Mouse (Mus musculus) liver, postnatal 0 days (tissue): ENCODE results near the gene Atxn1. TPM values are rescaled to one million over a fixed set of nuclear protein-coding genes. Genes with fewer than 3 reads are reported as not detected.

Experiments
- ATAC-seq: fragments of 200-750 bp; cut with Nextera tagmentation; 2 replicates; pipeline ENCODE4 v1.8.0; 2017; ENCODE audit warnings: mild to moderate bottlenecking, moderate library complexity
- DNase-seq: peaks from one replicate; pipeline ENCODE4 v3.0.0-alpha.2; 2016
- H3K27ac ChIP-seq: fragments of 300-500 bp; sonication (generic); 2 replicates; pipeline ENCODE4 v1.5.1; 2014; ENCODE audit warnings: antibody characterized with exemption, moderate library complexity, mild to moderate bottlenecking, low read depth
- H3K27me3 ChIP-seq: fragments of 300-500 bp; sonication (generic); 2 replicates; pipeline ENCODE4 v1.6.1; 2014; ENCODE audit warnings: low read length, control low read depth, mixed read lengths; ENCODE audit not compliant: insufficient read depth
- H3K36me3 ChIP-seq: fragments of 300-500 bp; sonication (generic); replicated peaks from 2 replicates; pipeline ENCODE4 v1.6.1; 2014; ENCODE audit warnings: mild to moderate bottlenecking, control low read depth, low read length, moderate library complexity, mixed read lengths; ENCODE audit not compliant: insufficient read depth
- H3K4me1 ChIP-seq: fragments of 300-500 bp; sonication (generic); 2 replicates; pipeline ENCODE4 v1.6.1; 2014; ENCODE audit warnings: antibody characterized with exemption, mild to moderate bottlenecking, control low read depth; ENCODE audit not compliant: insufficient read depth
- H3K4me2 ChIP-seq: fragments of 300-500 bp; sonication (generic); 2 replicates; pipeline ENCODE4 v1.6.1; 2014; ENCODE audit warnings: low read depth, mild to moderate bottlenecking, low read length, moderate library complexity, mixed read lengths
- H3K4me3 ChIP-seq: fragments of 300-500 bp; sonication (generic); 2 replicates; pipeline ENCODE4 v1.5.1; 2014; ENCODE audit warnings: low read depth, low read length
- H3K9ac ChIP-seq: fragments of 300-500 bp; sonication (generic); replicated peaks from 2 replicates; pipeline ENCODE4 v1.6.1; 2014; ENCODE audit warnings: mild to moderate bottlenecking, moderate library complexity
- H3K9me3 ChIP-seq: fragments of 300-500 bp; sonication (generic); 2 replicates; pipeline ENCODE4 v1.6.1; 2016; ENCODE audit warnings: mild to moderate bottlenecking, control low read depth, low read length, mixed read lengths
- CTCF ChIP-seq: sonication (generic); IDR thresholded peaks from 2 replicates; pipeline ENCODE4 v1.5.1; 2016; ENCODE audit warnings: antibody characterized with exemption, low read depth
- EP300 ChIP-seq: IDR thresholded peaks from 2 replicates; pipeline ENCODE4 v1.6.1; 2016; ENCODE audit warnings: antibody characterized with exemption, low read depth, mild to moderate bottlenecking
- WGBS: fragments of 180-500 bp; shearing (Covaris S2); extraction: QIAGEN DNeasy Blood & Tissue Kit; methylation state at CpG from one replicate; pipeline ENCODE4 v1.1.7; 2014; ENCODE audit not compliant: insufficient replicate concordance; 5-methylcytosine and 5-hydroxymethylcytosine counted together
- polyA plus RNA-seq: library from polyadenylated mRNA; unstranded; fragments of >200 nt; fragmentation: Nextera tagmentation; extraction: Ambion mirVana; gene quantifications from 2 replicates; pipeline ENCODE4 v1.2.1, GENCODE M21; 2015

Gene Atxn1
- polyA plus RNA-seq, 1 experiment from 2014 or later = 4.4 TPM

DNA sequence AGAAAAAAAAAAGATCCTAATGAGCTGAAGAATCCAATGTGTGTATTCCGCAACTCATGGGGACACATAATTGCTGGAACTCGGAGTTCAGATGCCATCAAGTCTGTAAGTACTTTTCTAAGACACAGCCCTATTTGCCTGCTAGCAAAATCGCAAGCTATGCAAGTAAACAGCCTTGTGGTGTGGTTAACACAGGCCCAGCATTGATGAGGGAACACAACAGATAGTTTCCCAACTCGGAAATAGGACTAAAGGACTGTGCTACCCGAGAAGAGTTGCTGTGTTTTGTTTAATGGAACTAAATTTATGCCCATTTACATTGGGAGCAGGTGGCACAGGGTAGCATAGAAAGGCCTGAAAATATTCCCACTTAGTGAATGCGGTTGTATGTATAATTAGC, 214.2 kb downstream of the Atxn1 start:
- H3K9me3 ChIP-seq = no peaks in the 10 kb centered on the region
- H3K27ac ChIP-seq = no peak overlapping the region; the same call in 1 of the 2 replicates
- no peaks in the 10 kb centered on the region for H3K27me3 ChIP-seq
- H3K36me3 ChIP-seq = 0 out of 2 replicates have a peak, but pooled peaks cover 4% of the 10 kb centered on the region
- no peak overlapping the region for H3K4me3 ChIP-seq
- peaks cover 2% of the 10 kb centered on the region; the same call in 1 of the 2 replicates for H3K4me1 ChIP-seq
- TF ChIP-seq EP300 (no peak), CTCF (no peak)
- no peak for ATAC-seq
- whole genome bisulfite sequencing = 78% methylated on average over 6 of the region's 6 CpGs
- H3K4me2 ChIP-seq = no peak overlapping the region
- no peak for DNase-seq
- H3K9ac ChIP-seq = no peak overlapping the region

DNA sequence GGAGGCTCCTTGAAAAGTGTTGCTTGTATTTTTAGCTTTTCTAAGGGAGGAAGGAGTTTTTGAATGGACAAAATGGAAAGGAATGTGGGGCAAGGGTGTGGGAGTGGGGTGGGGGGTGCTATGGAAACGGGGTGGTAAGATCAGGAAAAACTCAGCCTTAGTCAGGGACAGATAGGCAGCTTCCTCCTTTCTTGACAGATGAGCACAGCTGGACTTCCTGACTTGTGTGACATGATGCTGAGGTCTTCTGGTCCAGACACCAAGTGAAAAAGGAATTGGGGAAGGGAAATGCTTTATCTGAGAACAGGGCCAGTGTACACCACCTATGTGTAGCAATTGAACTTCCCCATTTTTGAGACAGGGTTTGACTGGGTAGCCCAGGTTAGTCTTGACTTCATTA, 214.9 kb downstream of the Atxn1 start:
- H3K4me3 ChIP-seq = no peak overlapping the region
- no peaks in the 10 kb centered on the region for H3K27me3 ChIP-seq
- H3K4me1 ChIP-seq = peaks cover 2% of the 10 kb centered on the region; the same call in 1 of the 2 replicates
- H3K36me3 ChIP-seq = 0 out of 2 replicates have a peak, but pooled peaks cover 2% of the 10 kb centered on the region
- H3K9me3 ChIP-seq = no peaks in the 10 kb centered on the region
- H3K9ac ChIP-seq = no peak overlapping the region
- WGBS = 18% methylated on average over 1 of the region's 1 CpGs
- no peak overlapping the region for H3K27ac ChIP-seq
- DNase-seq (no peak), ATAC-seq (no peak)
- H3K4me2 ChIP-seq = no peak overlapping the region
- TF ChIP-seq EP300 (no peak), CTCF (no peak)

DNA sequence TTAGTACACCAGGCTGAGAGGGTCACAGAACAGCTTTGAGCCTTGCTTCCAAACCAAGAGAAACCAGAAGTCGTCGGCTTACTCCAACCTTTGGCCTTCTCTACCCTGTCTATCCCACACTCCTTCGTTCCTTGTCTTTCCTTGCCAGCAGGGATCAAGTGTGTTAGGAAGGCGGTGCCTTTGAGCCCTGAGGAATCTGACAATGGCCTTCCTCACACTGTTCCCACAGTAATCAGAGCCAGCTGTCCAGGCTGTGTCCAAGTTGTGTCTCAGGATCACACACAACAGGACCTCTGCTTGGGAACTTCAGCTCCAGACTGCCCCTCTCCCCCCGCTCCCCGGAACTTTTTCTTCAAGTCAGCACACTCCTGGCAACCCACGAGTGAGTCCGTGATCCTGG, 215.6 kb downstream of the Atxn1 start:
- no peak overlapping the region for H3K9ac ChIP-seq
- H3K9me3 ChIP-seq = no peaks in the 10 kb centered on the region
- 71% methylated on average over 8 of the region's 8 CpGs for WGBS
- TF ChIP-seq CTCF (no peak), EP300 (no peak)
- H3K4me2 ChIP-seq = no peak overlapping the region
- H3K4me1 ChIP-seq = peaks cover 2% of the 10 kb centered on the region; the same call in 1 of the 2 replicates
- DNase-seq (no peak), ATAC-seq (no peak)
- H3K4me3 ChIP-seq = no peak overlapping the region
- no peak overlapping the region for H3K27ac ChIP-seq
- no peaks in the 10 kb centered on the region for H3K27me3 ChIP-seq
- H3K36me3 ChIP-seq = 0 out of 2 replicates have a peak, but pooled peaks cover 2% of the 10 kb centered on the region

DNA sequence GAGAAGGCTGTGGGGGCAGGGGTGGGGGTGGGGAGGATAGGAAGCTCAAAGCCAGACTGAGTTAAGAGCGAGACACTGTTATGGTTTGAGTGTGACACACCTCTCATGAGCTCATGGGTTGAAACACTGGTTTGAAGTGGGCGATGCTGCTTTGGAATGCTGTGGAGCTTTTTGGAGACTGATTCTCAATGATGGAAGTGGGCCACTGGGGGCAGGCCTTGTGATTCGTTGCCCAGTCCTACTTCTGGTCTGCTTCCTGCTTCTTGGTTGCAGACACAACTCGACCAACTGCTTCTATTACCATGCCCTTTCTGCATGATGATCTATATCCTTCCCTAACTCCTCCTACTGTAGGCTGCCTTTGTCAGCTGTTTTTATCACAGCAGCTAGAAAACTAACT, 216.1 kb downstream of the Atxn1 start:
- Histone ChIP-seq H3K27ac (no peak overlapping the region), H3K4me3 (no peak overlapping the region), H3K4me2 (no peak overlapping the region), H3K27me3 (no peaks in the 10 kb centered on the region), H3K9ac (no peak overlapping the region), H3K9me3 (no peaks in the 10 kb centered on the region), H3K36me3 (0 out of 2 replicates have a peak, but pooled peaks cover 2% of the 10 kb centered on the region), H3K4me1 (peaks cover 2% of the 10 kb centered on the region; the same call in 1 of the 2 replicates)
- DNase-seq (no peak), ATAC-seq (no peak)
- 45% methylated on average over 4 of the region's 4 CpGs for WGBS
- TF ChIP-seq CTCF (0 out of 2 replicates have a peak, but pooled peaks have one; percentile 5), EP300 (no peak)

DNA sequence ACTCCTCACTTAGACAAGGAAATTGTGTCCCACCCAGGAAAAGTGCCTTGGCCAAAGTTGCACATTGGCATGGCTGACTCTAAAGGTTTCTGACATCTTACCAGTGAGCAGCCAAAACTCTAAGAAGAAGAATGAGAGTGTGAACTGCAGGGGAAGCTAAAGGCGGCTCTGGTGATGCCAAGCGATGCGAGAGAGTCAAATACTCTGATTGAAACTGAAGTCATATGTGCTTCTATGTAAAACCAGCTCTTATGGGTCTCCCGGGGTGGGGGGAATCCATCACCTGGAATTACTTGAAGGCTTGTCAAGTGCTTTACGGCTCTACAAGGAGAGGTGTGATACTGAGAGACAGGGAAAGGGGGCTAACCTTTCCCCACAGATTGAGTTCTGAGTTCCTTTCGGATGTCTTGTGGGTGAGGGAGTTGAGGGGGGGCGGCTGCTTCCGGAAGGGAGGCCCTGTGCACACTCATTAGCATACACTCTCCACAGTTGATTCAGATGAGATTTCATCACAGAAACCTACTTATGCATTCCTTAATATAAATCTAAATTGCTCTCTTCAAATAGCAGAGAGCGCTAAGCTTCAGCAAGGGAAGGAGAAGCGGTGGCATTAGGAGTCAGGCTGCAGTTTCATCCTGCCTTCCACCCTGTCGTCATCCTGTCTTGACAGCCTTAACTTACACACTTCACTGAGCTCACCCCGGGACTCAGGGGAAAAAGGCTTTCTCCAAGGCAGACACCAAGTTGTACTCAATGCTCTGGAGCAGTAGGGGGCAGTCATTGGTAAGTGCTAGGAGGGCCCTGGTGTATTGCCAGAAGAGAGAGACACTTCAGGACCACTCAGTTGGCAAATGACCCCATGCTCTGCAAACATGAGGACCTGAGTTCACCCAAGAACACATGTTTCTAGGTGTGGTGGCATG, 218.7 kb downstream of the Atxn1 start:
- peak; percentile 29; the same call in 1 of the 2 replicates for TF ChIP-seq CTCF
- no peak for TF ChIP-seq EP300
- Histone ChIP-seq H3K4me1 (peaks cover 2% of the 10 kb centered on the region; the same call in 1 of the 2 replicates), H3K27ac (no peak overlapping the region), H3K9ac (no peak overlapping the region), H3K9me3 (no peaks in the 10 kb centered on the region), H3K4me3 (no peak overlapping the region), H3K27me3 (no peaks in the 10 kb centered on the region), H3K4me2 (no peak overlapping the region), H3K36me3 (0 out of 2 replicates have a peak, but pooled peaks cover 2% of the 10 kb centered on the region)
- DNase-seq = no peak
- ATAC-seq = no peak
- WGBS = 74% methylated on average over 12 of the region's 12 CpGs

DNA sequence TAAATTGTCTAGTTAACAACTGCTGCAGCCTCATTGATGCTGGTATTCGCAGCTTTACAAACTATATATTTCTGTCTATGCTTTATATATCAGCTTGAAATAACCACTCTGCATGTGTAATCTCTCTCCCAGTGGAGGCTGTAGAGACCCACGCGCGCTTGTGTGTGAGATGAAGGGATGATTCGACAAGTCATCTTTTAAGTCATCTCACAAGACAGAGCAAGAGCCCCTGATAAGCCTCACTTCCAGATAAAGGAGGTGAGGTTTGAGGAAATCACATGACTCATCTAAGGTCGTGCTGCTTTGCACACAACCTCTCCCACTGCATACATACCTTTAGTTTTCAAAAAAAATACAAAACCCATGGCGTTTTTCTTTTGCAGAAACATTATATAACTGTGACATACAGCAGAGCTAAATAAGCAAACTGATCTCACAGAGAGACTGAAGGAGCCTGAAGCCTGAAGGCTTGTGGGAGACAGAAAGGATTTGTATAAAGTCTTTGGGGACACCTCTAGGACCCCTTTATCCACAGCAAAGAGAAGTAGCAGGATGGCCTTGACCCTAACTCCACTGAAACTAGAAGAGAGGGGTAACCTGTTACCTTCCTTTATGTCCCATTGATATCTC, 219.9 kb downstream of the Atxn1 start:
- no peak overlapping the region for H3K4me3 ChIP-seq
- no peaks in the 10 kb centered on the region for H3K4me1 ChIP-seq
- H3K27ac ChIP-seq = no peak overlapping the region
- DNase-seq (no peak), ATAC-seq (no peak)
- H3K27me3 ChIP-seq = no peaks in the 10 kb centered on the region
- H3K36me3 ChIP-seq = 0 out of 2 replicates have a peak, but pooled peaks cover 2% of the 10 kb centered on the region
- no peak for TF ChIP-seq CTCF
- no peak for TF ChIP-seq EP300
- no peaks in the 10 kb centered on the region for H3K9me3 ChIP-seq
- no peak overlapping the region for H3K9ac ChIP-seq
- 66% methylated on average over 7 of the region's 7 CpGs for WGBS
- H3K4me2 ChIP-seq = no peak overlapping the region
